Mouse (Mus musculus) left cerebral cortex, adult 18-20 months (tissue): ENCODE results near the gene Myh7. TPM values are rescaled to one million over a fixed set of nuclear protein-coding genes. Genes with fewer than 3 reads are reported as not detected.
"Not testable (repeated sequence)": the region's sequence is repeated elsewhere in the genome, so short reads cannot be mapped to it uniquely, and the experiment has no call there.

Experiments used
- DNase-seq, 2 experiments: peaks; one replicate each; pipeline ENCODE4 v3.0.0; 2021 to 2022; ENCODE audit warnings: low spot score in 2 of 2, mixed read lengths in 1 of 2
- total RNA-seq, 2 experiments: library from RNA; stranded (reverse); gene quantifications; 2 replicates each; pipeline ENCODE4 v1.2.3; 2021

Myh7 gene
- total RNA-seq, 2 experiments from 2014 or later = 16.0 to 18.2 TPM

- DNase-seq = peak in 1 of 2 experiments; percentile 21
Measured at GRCm38 (mm10) chr14:54974068-54974791, 20.2 kb downstream of the Myh7 start.

- not testable (repeated sequence) for DNase-seq
Measured at GRCm38 (mm10) chr14:54972786-54973185, 21.6 kb downstream of the Myh7 start.

GRCm38 (mm10) chr14:54968344-54968743 is 26.1 kb downstream of the Myh7 start:
- DNase-seq = no peak

- DNase-seq = no peak
Measured at GRCm38 (mm10) chr14:54967874-54968273, 26.6 kb downstream of the Myh7 start.

- no peak for DNase-seq
Measured at GRCm38 (mm10) chr14:54966320-54966977, 28.0 kb downstream of the Myh7 start, which contains the start of gene Myh6. Gene Myh6, minus strand, starts transcription at chr14:54966927.

GRCm38 (mm10) chr14:54965631-54966030 is 28.8 kb downstream of the Myh7 start:
- no peak for DNase-seq

- DNase-seq = no peak
Measured at GRCm38 (mm10) chr14:54965044-54965443, 29.4 kb downstream of the Myh7 start.

GRCm38 (mm10) chr14:54963727-54964126 is 30.7 kb downstream of the Myh7 start:
- DNase-seq = no peak

- no peak for DNase-seq
Measured at GRCm38 (mm10) chr14:54962714-54963113, 31.7 kb downstream of the Myh7 start.

GRCm38 (mm10) chr14:54961487-54961886 is 32.9 kb downstream of the Myh7 start:
- no peak for DNase-seq

GRCm38 (mm10) chr14:54960769-54961168 is 33.7 kb downstream of the Myh7 start:
- no peak for DNase-seq

GRCm38 (mm10) chr14:54959853-54960613 is 34.4 kb downstream of the Myh7 start:
- not testable (repeated sequence) for DNase-seq

GRCm38 (mm10) chr14:54959197-54959596 is 35.2 kb downstream of the Myh7 start:
- DNase-seq = no peak

- DNase-seq = no peak
Measured at GRCm38 (mm10) chr14:54958503-54958902, 35.9 kb downstream of the Myh7 start.

GRCm38 (mm10) chr14:54956533-54956932 is 37.9 kb downstream of the Myh7 start:
- DNase-seq = no peak

- no peak for DNase-seq
Measured at GRCm38 (mm10) chr14:54955481-54955880, 38.9 kb downstream of the Myh7 start.

- no peak for DNase-seq
Measured at GRCm38 (mm10) chr14:54954474-54954873, 40.0 kb downstream of the Myh7 start.

GRCm38 (mm10) chr14:54953664-54954206 is 40.7 kb downstream of the Myh7 start:
- no peak for DNase-seq

GRCm38 (mm10) chr14:54951587-54951986 is 42.8 kb downstream of the Myh7 start:
- DNase-seq = no peak

- no peak for DNase-seq
Measured at GRCm38 (mm10) chr14:54950493-54950892, 43.9 kb downstream of the Myh7 start.

- no peak for DNase-seq
Measured at GRCm38 (mm10) chr14:54948781-54949180, 45.6 kb downstream of the Myh7 start.

GRCm38 (mm10) chr14:54947008-54947407 is 47.4 kb downstream of the Myh7 start:
- DNase-seq = not testable (repeated sequence)
